Mouse (Mus musculus): ENCODE measurements at regions not wholly inside any gene's neighbourhood (a gene's known extent, or its start where the extent isn't known, plus 50 kb on each side); places are given as distances from the start of the nearest gene placed in this dataset.

DNA sequence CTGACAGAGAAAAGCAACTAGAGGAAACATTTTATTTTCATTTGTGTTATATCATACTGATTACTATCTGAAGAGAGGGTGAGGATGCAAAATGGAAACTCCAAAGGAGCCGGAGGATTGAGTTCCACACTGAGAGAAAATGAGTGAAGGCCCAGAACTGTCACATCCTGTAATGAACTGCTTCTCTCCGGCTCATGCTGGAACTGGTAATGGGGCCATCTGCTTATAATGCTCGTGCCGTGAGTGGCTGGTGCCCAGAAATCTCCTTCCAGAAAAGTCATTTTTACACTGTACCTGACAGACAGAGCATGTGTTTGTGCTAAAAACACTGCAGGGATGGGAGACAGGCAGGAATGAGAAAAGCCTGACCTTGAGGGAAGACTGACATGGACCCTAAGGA, 483.5 kb upstream of the Pkdcc start:
- no peak for DNase-seq (ENCODE audit: low read depth, low spot score)

GRCm38 (mm10) chr17:82742445-82742844, 472.6 kb upstream of the Pkdcc start:
- no peak for DNase-seq (ENCODE audit: low read depth, low spot score)

DNA sequence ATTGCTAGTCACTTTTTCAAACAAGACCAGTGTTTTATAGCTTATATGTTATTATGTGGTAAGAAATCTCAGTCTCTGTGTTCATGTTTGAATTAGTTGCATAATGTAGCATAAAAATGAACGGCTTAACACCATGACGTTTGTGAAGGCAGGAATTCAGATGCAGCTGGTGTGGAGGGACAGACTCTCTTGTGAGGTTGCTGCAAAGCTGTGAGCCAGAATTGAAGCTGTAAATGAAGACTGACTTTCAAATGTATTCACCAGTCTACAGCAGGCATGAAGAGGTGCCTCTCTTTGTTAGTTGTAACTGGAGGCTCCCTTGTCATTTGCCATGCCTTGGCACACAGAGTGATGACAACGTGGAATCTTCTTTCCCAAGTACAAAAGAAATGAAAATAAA, 457.7 kb upstream of the Pkdcc start:
- no peak for DNase-seq (ENCODE audit: low read depth, low spot score)

GRCm38 (mm10) chr17:82779096-82779495, 436.0 kb upstream of the Pkdcc start:
- no peak for DNase-seq (ENCODE audit: low read depth, low spot score)

DNA sequence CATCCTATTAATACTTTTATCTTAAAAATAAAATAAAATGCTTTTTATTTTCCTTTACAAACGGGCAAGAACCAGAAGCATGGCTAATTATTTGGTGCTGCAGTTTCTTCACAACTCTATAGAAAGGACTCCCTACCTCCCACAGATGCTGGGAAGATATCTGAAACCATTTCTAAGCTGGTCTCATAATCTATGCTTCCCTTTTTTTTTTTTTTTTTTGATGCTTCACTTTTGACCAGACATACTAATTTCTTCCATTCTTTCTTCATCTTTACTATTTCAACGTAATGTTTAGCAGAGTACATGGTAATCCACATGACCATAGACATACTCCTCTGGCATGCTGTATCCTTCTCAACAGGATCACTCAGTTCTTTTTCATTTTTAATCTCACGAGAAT, 393.0 kb upstream of the Pkdcc start:
- DNase-seq (ENCODE audit: low read depth, low spot score): no peak

DNA sequence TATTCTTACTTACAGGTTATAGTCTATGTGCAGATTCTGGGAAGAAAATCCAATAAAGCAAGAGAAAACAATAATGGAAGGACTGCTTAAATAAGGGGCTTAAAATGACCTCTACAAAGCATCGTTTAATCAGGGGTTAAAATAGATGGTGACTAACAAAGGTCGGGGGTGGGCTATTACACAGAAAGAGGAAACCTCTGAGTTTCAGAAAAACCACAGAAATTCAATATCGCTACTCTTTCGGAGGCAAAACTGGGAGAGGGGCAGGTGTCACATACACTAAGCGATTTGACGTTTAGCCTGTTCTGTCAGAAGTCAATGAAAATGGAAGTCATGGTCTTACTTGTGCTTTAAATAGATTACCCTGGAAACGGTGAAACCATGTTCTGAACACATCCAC, 391.0 kb upstream of the Pkdcc start:
- DNase-seq (ENCODE audit: low read depth, low spot score): no peak

DNA sequence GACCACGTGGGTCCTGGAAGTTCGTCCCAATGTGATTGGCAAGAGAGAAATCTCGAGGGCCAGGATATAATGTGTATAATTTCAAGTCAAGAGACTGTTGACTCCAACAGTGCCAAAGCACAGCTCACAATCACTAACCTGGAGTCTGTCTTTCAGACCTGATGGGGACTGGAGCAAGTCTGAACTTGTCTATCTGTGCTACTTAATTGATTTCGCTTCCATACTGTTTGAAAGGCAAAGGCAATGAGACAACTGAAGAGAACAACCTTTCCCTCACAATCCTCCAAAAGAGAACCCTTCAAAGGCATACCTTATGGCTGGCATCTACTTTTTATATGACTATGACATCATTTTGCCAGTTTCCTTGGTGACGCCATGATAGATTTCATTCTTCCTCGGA, 390.5 kb upstream of the Pkdcc start:
- no peak for DNase-seq (ENCODE audit: low read depth, low spot score)

GRCm38 (mm10) chr17:82827170-82827569, 387.9 kb upstream of the Pkdcc start:
- no peak for DNase-seq (ENCODE audit: low read depth, low spot score)

- DNase-seq (ENCODE audit: low read depth, low spot score): no peak
Observed at GRCm38 (mm10) chr17:82827841-82828240, 387.3 kb upstream of the Pkdcc start.

DNA sequence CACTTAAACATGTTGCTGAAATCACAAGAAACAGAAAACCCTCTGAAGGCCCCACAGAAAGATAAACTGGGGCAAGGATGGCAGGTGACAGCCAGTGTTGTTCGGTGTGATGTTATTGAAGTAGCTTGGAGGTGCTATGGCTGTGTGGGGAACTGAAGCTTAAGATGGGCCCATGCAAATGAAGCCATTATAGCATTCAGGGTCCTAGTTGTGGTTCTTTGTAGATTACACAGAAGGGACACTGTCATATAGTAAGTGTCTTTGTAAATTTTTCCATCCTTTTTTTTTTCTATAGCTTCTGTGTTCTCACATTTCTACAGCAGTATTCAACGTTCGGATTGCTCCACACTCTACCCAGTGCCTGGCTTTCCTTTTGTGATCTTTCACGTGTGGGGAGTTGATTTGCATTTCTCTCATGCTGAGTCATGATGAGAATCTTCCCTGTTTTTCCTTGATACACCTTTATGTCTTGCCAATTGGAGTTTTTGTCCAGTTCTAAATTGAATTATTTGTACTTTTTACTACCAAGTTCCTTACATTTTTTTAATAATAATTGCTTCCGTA, 386.6 kb upstream of the Pkdcc start:
- DNase-seq (ENCODE audit: low read depth, low spot score): no peak

GRCm38 (mm10) chr17:82829415-82829814, 385.7 kb upstream of the Pkdcc start:
- no peak for DNase-seq (ENCODE audit: low read depth, low spot score)

DNA sequence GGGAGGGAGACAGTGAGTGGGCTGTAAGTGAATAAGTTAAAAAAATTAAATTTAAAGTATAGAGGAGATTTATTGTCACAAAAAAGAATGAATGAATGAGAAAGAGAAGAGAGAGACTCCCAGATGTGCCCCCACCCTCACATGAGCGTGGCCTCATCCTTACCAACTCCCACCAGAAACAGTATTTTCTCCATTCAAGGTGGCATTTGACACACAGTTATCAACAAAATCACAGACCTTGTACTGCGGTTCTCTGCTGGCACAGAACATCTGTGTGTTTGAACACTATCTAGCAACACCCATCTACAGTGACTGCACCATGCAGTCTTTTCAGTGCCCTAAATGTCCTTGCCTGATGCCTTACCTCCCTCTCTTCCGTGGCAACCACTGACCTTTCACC, 380.9 kb upstream of the Pkdcc start:
- DNase-seq (ENCODE audit: low read depth, low spot score): no peak

DNA sequence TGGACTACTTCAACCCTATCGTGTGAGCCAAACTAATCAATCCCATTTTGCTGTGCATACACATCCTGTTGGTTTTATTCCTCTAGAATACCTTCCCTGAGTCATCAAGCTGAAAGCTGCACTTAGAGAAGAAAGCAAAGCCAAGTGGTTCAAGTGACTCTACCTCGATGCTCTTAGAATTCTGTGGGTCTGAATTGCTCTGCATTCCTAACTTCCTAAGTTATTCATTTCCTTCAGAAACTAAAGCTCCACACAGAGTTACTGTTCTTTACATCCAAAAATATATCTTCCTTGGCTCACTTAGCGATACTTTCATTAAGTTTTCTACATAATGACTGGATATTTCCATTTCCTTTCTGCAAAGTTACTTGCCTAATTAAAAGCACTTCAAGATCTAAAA, 379.0 kb upstream of the Pkdcc start:
- DNase-seq (ENCODE audit: low read depth, low spot score): no peak

DNA sequence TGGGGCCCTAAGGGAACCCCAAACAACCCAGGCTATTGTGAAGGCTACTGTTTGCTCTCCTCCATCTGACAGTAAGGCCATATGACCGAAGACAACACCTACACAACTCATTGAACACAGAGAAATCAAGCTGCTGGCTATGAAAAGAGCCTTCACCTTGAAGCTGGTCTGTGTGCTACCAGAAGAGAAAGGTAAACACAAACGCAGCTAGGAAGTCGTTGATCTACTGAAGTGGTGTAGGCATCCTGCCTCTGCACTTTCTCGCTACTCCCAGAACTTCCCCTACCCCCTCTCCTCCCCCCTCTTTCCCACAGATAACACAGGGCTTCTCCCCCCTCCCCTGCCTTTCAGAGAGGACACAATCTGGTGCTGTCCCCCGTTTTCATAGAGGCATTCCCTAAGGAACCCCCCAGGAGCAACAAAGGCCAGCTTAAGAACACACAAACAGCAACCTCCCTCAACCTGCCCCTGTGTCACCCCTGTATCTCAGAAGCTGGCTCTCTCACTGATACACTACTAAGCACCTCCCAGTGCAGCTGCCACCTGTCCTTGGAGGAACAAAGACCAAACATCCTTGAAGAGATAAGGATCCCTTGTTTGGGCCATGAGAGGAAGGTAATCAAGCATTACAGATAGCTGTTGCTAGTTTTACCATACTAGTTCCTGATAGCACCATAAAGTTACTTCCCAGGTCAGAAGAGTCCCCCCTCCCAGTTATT, 368.2 kb upstream of the Pkdcc start:
- DNase-seq (ENCODE audit: low read depth, low spot score): no peak

DNA sequence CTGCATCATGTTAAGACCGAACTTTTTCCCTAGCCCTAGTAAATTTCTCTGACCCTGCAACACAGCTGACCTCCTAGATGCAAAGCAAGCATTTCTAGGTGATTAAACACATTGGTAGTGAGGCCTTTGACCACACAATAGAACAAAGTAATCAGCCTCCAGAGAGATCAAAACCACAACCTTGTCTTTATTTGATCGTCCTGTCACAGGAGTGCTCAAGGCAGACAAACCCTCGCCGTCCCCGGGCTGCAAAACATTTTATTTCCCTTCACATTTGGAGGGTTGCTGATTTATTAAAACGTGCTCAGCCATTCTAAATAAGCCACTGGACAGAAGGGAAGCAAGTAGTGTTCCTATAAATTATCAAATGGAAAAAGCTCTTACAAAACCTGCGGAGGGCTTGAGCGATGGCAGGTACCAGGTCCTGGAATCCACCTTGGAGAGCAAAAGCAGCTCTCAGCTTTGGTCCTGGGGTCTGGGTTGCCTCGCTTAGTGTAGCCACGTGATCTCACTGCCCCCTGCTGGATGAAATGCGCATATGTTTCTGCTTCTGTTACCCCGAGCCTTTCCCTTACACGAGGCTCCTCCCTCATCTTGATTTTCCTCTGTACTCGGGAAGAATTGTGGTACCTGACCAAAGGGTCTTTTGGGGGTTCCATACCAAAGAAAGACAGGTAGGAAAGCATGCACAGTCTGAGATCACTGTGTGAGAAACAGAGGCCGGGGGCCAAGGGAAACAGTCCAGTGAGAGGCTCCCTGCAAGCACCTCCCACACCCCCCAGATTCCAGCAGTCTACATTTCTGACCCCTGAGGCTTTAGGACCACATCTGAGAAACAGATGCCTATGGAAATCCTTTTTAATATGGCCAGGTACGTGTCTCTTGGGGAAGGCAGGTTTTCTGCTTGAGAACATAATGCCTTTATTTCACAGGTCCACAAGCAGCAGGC, 357.6 kb upstream of the Pkdcc start:
- DNase-seq (ENCODE audit: low read depth, low spot score): peak; percentile 49

- no peak for DNase-seq (ENCODE audit: low read depth, low spot score)
Observed at GRCm38 (mm10) chr17:82860391-82860790, 354.7 kb upstream of the Pkdcc start.

DNA sequence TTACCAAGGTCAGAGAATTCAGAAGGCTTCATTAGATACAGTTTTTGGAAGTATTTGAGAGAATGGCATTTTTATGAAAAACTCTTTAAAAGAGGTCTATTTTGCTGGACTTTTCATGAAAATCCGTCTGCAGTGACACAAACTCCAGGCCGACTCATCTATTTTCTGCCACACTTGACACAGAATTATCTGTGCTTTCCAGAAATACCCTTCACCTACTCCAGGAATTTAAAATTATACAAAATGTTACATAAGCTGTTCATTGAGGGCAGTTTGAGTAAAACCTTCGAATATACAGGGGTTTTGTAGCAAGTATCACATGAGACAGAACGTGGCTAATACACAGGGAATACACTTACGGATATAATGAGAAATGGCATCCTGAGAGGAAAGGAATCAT, 354.1 kb upstream of the Pkdcc start:
- no peak for DNase-seq (ENCODE audit: low read depth, low spot score)

- DNase-seq (ENCODE audit: low read depth, low spot score): no peak
Observed at GRCm38 (mm10) chr17:82877131-82877530, 338.0 kb upstream of the Pkdcc start.

- no peak for DNase-seq (ENCODE audit: low read depth, low spot score)
Observed at GRCm38 (mm10) chr17:82900602-82901001, 314.5 kb upstream of the Pkdcc start.

- DNase-seq (ENCODE audit: low read depth, low spot score): no peak
Observed at GRCm38 (mm10) chr17:82901098-82901891, 313.8 kb upstream of the Pkdcc start.

GRCm38 (mm10) chr17:82904961-82905360, 310.1 kb upstream of the Pkdcc start:
- DNase-seq (ENCODE audit: low read depth, low spot score): no peak

GRCm38 (mm10) chr17:82905483-82905882, 309.6 kb upstream of the Pkdcc start:
- DNase-seq (ENCODE audit: low read depth, low spot score): no peak
